Mouse (Mus musculus) spleen, embryonic (tissue): Measurements from ENCODE around the gene Vmn1r61.

Experiments
- CTCF ChIA-PET: fragments of 350-600 bp; sonication (Branson Sonifier 250); formaldehyde crosslinking; loops from one replicate; lab custom pipeline; 2022; lab: Charles Lee

Vmn1r61 gene

DNA sequence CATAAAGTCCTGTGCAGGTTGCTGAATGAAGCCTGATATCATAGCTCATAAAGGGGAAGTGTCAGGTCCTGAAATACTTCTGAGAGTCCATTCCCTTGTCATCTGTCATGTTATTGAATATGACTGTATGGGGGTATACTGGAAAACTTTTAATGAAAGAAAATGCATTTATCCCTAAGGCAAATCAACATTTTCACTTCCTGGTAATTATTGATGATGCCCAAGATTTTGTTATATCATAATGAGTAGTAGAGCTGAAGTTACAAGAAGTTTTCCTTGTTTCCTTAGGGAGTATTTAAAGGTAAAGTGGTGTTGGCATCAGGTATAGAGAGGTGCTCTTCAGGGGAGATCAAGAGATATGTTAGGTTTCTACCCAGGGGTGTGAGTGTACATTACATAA, at the start of gene Vmn1r61:
Gene Vmn1r61, minus strand, starts transcription at position 101 of the 400 bp plus-strand sequence.
- CTCF ChIA-PET = no interaction called here
